Mouse (Mus musculus): Measurements from ENCODE around the gene Opa3.

Opa3 gene

GRCm38 (mm10) chr7:19214940-19215339, 13.2 kb upstream of the Opa3 start:
- no peak for DNase-seq (ENCODE audit: low spot score)

DNA sequence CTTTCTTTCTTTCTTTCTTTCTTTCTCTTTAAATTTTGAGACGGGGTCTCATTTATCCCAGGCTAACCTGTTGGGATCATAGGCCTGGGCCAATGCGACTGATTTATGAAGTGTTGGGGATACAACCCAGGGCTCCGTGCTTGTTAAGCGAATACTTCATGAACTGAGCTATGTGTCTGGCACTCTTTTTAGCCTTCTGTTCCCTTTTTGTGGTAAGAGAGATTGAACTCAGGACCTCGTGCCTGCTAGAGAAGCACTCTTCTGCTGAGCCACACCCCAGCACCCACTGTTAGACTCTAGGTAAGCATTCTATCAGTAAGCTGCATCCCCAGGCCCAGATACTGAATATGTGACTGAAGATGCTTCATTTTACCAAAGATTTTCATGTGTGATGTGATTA, 10.6 kb upstream of the Opa3 start:
- no peak for DNase-seq (ENCODE audit: low spot score)

DNA sequence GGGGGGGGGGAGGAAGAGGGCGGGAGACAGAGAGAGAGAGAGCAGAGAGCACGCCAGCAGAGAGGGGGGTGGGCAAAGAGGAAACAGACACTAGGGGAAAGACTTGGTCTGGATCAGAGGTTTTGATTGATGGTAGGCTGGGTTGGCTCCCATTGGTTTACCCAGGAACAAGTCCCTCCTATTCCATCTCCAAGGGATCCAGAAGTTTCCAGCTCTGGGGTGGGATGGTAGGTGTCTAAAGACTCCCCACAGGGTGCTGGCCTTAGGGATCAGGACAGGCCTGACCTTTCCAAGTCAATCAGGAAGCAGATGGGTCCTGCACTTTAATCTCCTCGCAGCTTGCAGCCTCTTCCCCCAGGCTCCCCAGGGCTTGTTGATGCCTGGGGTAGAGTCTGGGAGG, 10.2 kb upstream of the Opa3 start:
- DNase-seq (ENCODE audit: low spot score): no peak

DNA sequence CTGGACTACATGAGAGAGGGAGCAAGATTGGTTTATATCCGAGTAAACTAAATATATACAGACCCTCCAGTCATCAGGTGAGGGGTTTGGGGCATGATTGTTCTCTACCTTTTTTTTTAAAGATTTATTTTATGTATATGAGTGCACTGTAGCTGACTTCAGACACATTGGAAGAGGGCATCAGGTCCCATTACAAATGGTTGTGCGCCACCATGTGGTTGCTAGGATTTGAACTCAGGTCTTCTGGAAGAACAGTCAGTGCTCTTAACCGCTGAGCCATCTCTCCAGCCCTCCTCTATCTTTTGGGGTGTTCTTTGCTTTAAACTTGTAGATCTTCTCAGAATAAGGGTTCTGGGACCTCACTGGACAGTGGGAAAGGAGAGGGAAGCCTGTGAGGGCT, 8.1 kb upstream of the Opa3 start:
- DNase-seq (ENCODE audit: low spot score): no peak

- DNase-seq (ENCODE audit: low spot score): no peak
These were observed 5.9 kb upstream of the Opa3 start for GRCm38 (mm10) chr7:19222189-19222588.

GRCm38 (mm10) chr7:19222875-19223274, 5.3 kb upstream of the Opa3 start:
- DNase-seq (ENCODE audit: low spot score): no peak

- peak; percentile 70 for DNase-seq (ENCODE audit: low spot score)
These were observed 3.2 kb upstream of the Opa3 start for GRCm38 (mm10) chr7:19224933-19225332.

GRCm38 (mm10) chr7:19226817-19227797, 1.0 kb upstream of the Opa3 start:
- DNase-seq (ENCODE audit: low spot score): no peak

GRCm38 (mm10) chr7:19228793-19229148, 637 bp downstream of the Opa3 start:
- no peak for DNase-seq (ENCODE audit: low spot score)

GRCm38 (mm10) chr7:19229404-19229803, 1.3 kb downstream of the Opa3 start:
- no peak for DNase-seq (ENCODE audit: low spot score)

DNA sequence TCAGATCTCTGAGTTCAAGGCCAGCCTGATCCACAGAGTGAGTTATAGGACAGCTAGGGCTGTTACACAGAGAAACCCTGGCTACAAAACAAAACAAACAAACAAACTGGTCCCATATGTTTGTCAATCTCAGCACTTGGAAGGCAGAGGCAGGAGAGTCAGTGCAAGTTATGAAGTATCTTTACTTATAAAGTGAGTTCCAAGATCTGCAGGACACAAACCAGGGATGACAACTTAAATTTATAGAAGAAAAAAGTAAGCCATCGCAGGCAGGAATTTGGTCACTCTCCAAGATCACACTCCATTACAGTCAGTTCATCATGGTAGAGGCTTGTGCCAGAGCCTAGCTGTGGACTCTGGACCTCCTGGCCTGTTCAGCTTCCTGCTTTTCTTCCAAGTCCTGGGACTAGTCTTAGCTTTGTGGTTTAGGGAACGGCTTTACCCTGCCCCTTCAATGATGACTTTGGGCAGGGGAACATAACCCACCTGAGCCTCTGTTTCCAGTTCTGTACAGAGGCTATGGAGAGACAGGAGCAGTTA, 2.0 kb downstream of the Opa3 start:
- DNase-seq (ENCODE audit: low spot score): no peak

DNA sequence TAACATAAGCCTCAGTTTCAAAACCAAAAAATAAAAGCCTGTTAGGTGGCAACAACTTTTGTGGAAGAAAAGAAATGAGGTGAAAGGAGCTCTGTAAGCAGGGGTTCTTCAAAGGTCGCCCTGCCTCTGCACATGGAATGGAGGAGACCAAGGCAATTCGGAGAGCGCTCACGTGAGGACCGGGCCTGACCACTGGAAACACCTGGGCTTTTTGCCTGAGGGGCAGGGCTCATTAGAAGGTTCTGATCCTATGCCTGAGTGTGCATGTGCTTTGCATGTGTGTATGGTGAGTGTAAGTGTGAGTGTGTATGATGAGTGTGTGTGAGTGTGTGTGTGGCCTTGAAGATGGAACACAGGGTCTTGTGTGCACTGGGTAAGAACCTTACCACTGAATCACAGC, 2.8 kb downstream of the Opa3 start:
- no peak for DNase-seq (ENCODE audit: low spot score)

DNA sequence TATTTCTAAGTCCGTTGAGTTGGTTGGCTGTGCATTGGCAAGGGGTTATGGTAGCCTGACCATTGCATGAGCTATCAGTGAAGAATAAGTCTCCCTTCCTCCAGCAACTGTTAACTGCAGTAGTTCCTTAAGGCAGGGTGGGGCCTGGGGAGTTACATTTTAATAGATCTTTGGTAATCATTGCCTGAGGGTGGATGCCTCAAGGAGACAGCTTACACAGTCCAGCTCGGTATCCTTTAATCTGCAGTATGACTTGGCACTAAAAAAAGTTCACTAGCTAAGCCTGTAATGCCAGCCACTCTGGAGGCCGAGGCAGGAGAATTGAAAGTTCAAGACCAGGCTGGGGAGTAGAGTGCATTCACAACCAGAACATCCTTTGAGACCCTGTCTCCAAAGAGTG, 3.7 kb downstream of the Opa3 start:
- no peak for DNase-seq (ENCODE audit: low spot score)

DNA sequence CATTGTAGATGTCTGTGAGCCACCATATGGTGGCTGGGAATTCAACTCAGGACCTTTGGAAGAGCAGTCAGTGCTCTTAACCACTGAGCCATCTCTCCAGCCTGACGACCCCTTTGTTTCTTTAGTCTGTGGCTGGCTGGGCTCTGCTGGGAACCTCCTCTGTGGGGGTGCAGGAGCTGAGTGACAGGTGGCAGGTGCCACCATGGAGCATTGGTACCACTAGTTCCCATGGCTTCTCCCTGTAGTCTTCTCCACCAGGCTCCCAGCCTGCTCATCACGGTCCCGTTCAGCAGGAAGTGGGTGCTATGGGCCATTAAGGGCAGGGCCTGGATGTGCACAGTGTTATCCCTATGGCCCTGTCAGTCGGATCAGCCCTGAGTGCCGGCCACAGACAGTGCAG, 6.5 kb downstream of the Opa3 start:
- DNase-seq (ENCODE audit: low spot score): no peak

- DNase-seq (ENCODE audit: low spot score): no peak
These were observed 7.0 kb downstream of the Opa3 start for GRCm38 (mm10) chr7:19235092-19235671.

GRCm38 (mm10) chr7:19236411-19236810, 8.3 kb downstream of the Opa3 start:
- no peak for DNase-seq (ENCODE audit: low spot score)

GRCm38 (mm10) chr7:19238344-19238743, 10.2 kb downstream of the Opa3 start:
- DNase-seq (ENCODE audit: low spot score): no peak

DNA sequence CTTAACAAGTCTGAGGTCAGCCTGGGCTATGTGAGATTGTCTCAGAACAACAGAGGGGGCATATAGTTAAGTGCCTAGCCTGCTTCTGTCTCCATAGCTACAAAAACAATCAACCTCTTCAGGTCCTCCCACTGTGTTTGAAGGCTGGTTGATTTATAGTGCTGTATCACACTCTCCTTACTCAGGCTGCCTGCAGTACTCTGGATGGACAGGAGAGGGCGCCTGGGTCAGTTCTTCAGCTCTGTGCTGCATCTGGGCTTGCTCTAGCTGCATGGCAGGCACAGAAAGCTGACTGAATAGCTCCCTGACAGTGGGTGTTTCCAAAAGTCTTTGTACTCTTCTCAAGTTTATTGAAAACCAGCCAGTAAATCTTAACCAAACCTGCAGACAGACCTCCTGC, 11.3 kb downstream of the Opa3 start:
- peak; percentile 96 for DNase-seq (ENCODE audit: low spot score)

DNA sequence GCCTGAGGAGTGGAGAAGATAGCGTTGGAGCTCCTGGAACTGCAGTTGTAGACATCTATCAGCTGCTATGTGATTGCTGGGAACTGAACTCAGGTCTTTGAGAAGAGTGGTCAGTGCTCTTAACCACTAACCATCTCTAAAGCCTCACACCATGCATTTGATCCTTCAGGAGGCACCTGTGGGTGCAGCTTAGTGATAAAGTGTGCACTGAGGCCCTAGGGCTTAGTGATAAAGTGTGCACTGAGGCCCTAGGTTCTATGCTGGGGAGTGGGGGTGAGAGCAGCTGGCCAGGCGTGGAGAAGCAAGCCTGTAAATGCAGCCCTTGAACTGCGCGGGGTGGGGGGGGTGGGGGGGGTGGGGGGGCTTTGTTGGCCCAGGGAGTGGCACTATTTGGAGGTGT, 11.9 kb downstream of the Opa3 start:
- DNase-seq (ENCODE audit: low spot score): peak; percentile 74

- DNase-seq (ENCODE audit: low spot score): no peak
These were observed 12.8 kb downstream of the Opa3 start for GRCm38 (mm10) chr7:19240905-19241463.

DNA sequence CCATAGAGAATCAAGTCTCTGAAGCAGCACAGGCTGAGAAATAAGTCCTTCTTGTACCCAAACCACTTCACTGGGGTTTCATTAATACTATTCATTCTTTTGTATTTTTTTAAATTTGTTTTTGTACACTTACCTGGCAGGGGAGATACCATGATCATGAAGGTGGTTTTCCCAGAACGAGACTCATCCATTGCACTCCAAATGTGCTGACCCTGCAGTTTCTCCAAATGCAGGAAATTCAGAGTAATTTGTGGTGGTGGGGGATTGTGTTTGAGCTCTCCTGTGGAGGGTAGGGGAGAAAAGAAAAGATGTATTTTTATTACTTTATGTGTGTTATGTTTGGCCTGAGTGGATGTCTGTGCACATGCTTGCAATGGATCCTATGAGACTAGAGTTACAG, 13.9 kb downstream of the Opa3 start:
- DNase-seq (ENCODE audit: low spot score): no peak

DNA sequence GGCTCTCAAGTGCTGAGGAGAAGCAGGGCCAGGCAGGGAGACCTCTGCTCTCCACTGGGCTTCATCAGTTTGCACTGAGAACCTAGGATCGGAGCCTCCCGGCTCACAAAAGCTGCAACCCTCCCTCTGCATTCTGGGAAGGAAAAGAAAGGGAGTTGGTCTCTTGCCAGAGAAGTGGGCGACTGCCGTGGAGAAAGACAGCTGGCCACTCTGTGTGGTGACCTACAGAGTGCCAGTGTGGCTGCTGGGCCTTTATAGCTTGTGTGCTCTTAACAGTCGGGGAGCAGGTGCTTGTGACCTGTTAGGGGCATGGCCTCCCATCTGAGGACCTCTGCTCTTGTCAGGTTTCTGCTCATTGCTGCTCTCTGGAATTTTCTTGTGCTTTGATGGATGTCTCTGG, 15.7 kb downstream of the Opa3 start:
- no peak for DNase-seq (ENCODE audit: low spot score)

GRCm38 (mm10) chr7:19245083-19245482, 16.9 kb downstream of the Opa3 start:
- DNase-seq (ENCODE audit: low spot score): no peak
